In the genomic region with DNA sequence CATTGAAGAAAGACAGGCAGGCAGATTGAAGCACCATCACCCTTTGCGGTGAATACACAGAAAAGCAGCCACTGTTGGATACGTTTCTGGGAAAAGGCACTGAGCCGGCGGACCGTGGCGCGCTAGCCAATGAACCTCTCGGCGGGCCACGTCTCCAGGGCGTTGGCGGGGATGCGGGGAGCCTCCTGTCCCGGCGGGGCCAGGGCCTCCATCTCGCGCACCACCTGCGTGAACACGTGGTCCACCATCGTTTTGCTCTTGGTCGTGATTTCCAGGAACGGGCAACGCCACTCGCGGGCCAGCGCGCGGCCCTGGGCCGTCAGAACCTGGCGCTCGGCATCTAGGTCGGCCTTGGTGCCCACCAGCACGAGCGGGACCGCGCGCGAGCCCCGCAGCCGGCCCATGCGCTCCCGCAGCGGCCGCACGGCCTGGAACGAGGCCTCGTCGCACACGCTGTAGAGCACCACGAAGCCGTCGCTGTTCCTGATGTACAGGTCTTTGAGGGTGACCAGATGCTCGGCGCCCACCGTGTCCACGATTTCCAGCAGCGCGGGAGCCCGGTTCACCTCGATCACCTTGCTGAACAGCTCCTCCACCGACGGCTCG, we compare ENCODE assay signal across 8 mouse cellular contexts. TPM values are rescaled to one million over a fixed set of nuclear protein-coding genes. Genes with fewer than 3 reads are reported as not detected.
A peak's percentile ranks its signal among the peaks of the same experiment; 100 is the strongest.
DNase-seq lines count a peak whose midpoint lies in the region; ATAC-seq and TF ChIP-seq lines count a peak whose summit lies in the region.

No protein-coding gene starts in this region.

- no peak for DNase-seq in lung, adult 2 months
- no peak for DNase-seq in lung, postnatal 36 days
- DNase-seq in forebrain, embryonic 11.5 days (ENCODE audit: low spot score) = peak; percentile 68
- peak; percentile 58 for DNase-seq in limb, embryonic 11.5 days (ENCODE audit: low spot score)
- DNase-seq in spleen, adult 18-20 months = no peak
- DNase-seq in thymus, postnatal 0 days (ENCODE audit: low spot score) = no peak
- no peak for DNase-seq in left cerebral cortex, postnatal 25 days (ENCODE audit: low spot score in 2 of 2)

- WGBS in lung, adult 2 months = 3% methylated on average over 63 of the region's 63 CpGs
- 2% methylated on average over 63 of the region's 63 CpGs for WGBS in forebrain, embryonic 11.5 days
- WGBS in limb, embryonic 11.5 days = 1% methylated on average over 63 of the region's 63 CpGs
- WGBS in olfactory bulb, adult 2 months = 2% methylated on average over 63 of the region's 63 CpGs

- peak overlapping the region; percentile 0 for H3K4me3 ChIP-seq in lung, adult 2 months (replicated peaks; ENCODE audit: extremely low read depth, low read depth, low read length)
- H3K4me3 ChIP-seq in forebrain, embryonic 11.5 days (ENCODE audit: low read depth, low read length) = peak overlapping the region; percentile 43
- H3K4me3 ChIP-seq in limb, embryonic 11.5 days (ENCODE audit: low read depth, low read length) = peak overlapping the region; percentile 53
- peak overlapping the region; percentile 29 for H3K4me3 ChIP-seq in olfactory bulb, adult 2 months (ENCODE audit: insufficient read depth, low read depth, low read length)

- intact Hi-C loops in left cerebral cortex, postnatal 25 days (cut with DNase I) = no loop called here

- peak overlapping the region; percentile 72 for H3K4me2 ChIP-seq in forebrain, embryonic 11.5 days (ENCODE audit: low read depth, low read length, severe bottlenecking)
- H3K4me2 ChIP-seq in limb, embryonic 11.5 days (ENCODE audit: low read depth, severe bottlenecking) = peak overlapping the region; percentile 83

- H3K27ac ChIP-seq in forebrain, embryonic 11.5 days (ENCODE audit: low read depth, low read length) = no peak overlapping the region
- H3K27ac ChIP-seq in limb, embryonic 11.5 days (replicated peaks; ENCODE audit: low read depth, low read length) = no peak overlapping the region
- H3K27ac ChIP-seq in olfactory bulb, adult 2 months (ENCODE audit: insufficient read depth, low read depth, low read length) = no peak overlapping the region

- peak overlapping the region; percentile 40 for H3K9ac ChIP-seq in forebrain, embryonic 11.5 days (ENCODE audit: low read length)
- peak overlapping the region; percentile 63 for H3K9ac ChIP-seq in limb, embryonic 11.5 days (ENCODE audit: low read length)

- ATAC-seq in forebrain, embryonic 11.5 days (replicated peaks; ENCODE audit: low FRiP score) = peak; percentile 40; the same call in 1 of the 2 replicates
- ATAC-seq in limb, embryonic 11.5 days (ENCODE audit: insufficient number of reproducible peaks, low FRiP score, low TSS enrichment, low read depth) = no peak

- peaks cover 7% of the 10 kb centered on the region; the same call in 1 of the 2 replicates for H3K4me1 ChIP-seq in lung, adult 2 months (ENCODE audit: control insufficient read depth, insufficient read depth, low read length)
- H3K4me1 ChIP-seq in forebrain, embryonic 11.5 days (replicated peaks; ENCODE audit: control insufficient read depth, insufficient read depth, low read length) = peaks cover 11% of the 10 kb centered on the region
- H3K4me1 ChIP-seq in limb, embryonic 11.5 days (ENCODE audit: control insufficient read depth, insufficient read depth, low read length) = peaks cover 9% of the 10 kb centered on the region; the same call in 1 of the 2 replicates
- peaks cover 16% of the 10 kb centered on the region for H3K4me1 ChIP-seq in olfactory bulb, adult 2 months (ENCODE audit: control insufficient read depth, insufficient read depth, low read length)

- H3K36me3 ChIP-seq in forebrain, embryonic 11.5 days (ENCODE audit: control insufficient read depth, insufficient read depth, low read length) = no peaks in the 10 kb centered on the region
- no peaks in the 10 kb centered on the region for H3K36me3 ChIP-seq in limb, embryonic 11.5 days (ENCODE audit: control insufficient read depth, insufficient read depth, low read length)

- peaks cover 33% of the 10 kb centered on the region for H3K27me3 ChIP-seq in forebrain, embryonic 11.5 days (ENCODE audit: control insufficient read depth, insufficient read depth, low read length)
- H3K27me3 ChIP-seq in limb, embryonic 11.5 days (ENCODE audit: control insufficient read depth, insufficient read depth, low read length) = peaks cover 20% of the 10 kb centered on the region

- no peak for TF ChIP-seq CTCF in lung, adult 2 months (IDR thresholded peaks at IDR 0.05; ENCODE audit: insufficient read depth, low read length)
- TF ChIP-seq CTCF in olfactory bulb, adult 2 months (IDR thresholded peaks at IDR 0.05; ENCODE audit: insufficient read depth, low read depth, low read length) = no peak

- TF ChIP-seq POLR2A in lung, adult 2 months (IDR thresholded peaks at IDR 0.05; ENCODE audit: borderline replicate concordance, extremely low read depth, low read depth, low read length) = no peak
- no peak for TF ChIP-seq POLR2A in olfactory bulb, adult 2 months (IDR thresholded peaks at IDR 0.05; ENCODE audit: insufficient read depth, low read depth, low read length)

- no peaks in the 10 kb centered on the region for H3K9me3 ChIP-seq in forebrain, embryonic 11.5 days (ENCODE audit: control insufficient read depth, low read length)
- H3K9me3 ChIP-seq in limb, embryonic 11.5 days (ENCODE audit: control insufficient read depth, low read length) = no peaks in the 10 kb centered on the region

RNA-seq across cellular contexts. Expression of a gene that starts 0.5 kb away (rescaled TPM):
- polyA plus RNA-seq in lung, adult 2 months (2012; rRNA removed) = 0.12 and 0.31 TPM in 2 replicates
- polyA plus RNA-seq in forebrain, embryonic 11.5 days (2014; fragmentation: Nextera tagmentation; extraction: Ambion mirVana) = 4.7 and 5.0 TPM in 2 replicates
- 11.4 and 13.8 TPM in 2 replicates for polyA plus RNA-seq in limb, embryonic 11.5 days (2014; fragmentation: Nextera tagmentation; extraction: Ambion mirVana)
- polyA plus RNA-seq in olfactory bulb, adult 2 months (2012; ENCODE audit: insufficient read depth, insufficient read length, low replicate concordance, missing spikeins) = not detected in 2 replicates
- 20.6 and 21.1 TPM in 2 replicates for polyA plus RNA-seq in thymus, postnatal 0 days (2015; fragmentation: Nextera tagmentation; extraction: Ambion mirVana)
- total RNA-seq in left cerebral cortex, postnatal 25 days (2021) = 1 to 10 TPM; 3.2 to 4.5 TPM

RNA-seq across cellular contexts. Expression of a gene that starts 42.9 kb away (rescaled TPM):
- 31.7 and 43.6 TPM in 2 replicates for polyA plus RNA-seq in lung, adult 2 months (2012; rRNA removed)
- 1.5 and 2.0 TPM in 2 replicates for polyA plus RNA-seq in forebrain, embryonic 11.5 days (2014; fragmentation: Nextera tagmentation; extraction: Ambion mirVana)
- 3.1 and 5.5 TPM in 2 replicates for polyA plus RNA-seq in limb, embryonic 11.5 days (2014; fragmentation: Nextera tagmentation; extraction: Ambion mirVana)
- not detected in 2 replicates for polyA plus RNA-seq in olfactory bulb, adult 2 months (2012; ENCODE audit: insufficient read depth, insufficient read length, low replicate concordance, missing spikeins)
- polyA plus RNA-seq in thymus, postnatal 0 days (2015; fragmentation: Nextera tagmentation; extraction: Ambion mirVana) = 9.0 and 9.1 TPM in 2 replicates
- under 1 TPM; 0.53 to 0.66 TPM for total RNA-seq in left cerebral cortex, postnatal 25 days (2021)

RNA-seq across cellular contexts. Expression of a gene that starts 52.7 kb away (rescaled TPM):
- polyA plus RNA-seq in lung, adult 2 months (2012; rRNA removed) = 48.5 and 68.3 TPM in 2 replicates
- 673 and 736 TPM in 2 replicates for polyA plus RNA-seq in forebrain, embryonic 11.5 days (2014; fragmentation: Nextera tagmentation; extraction: Ambion mirVana)
- 666 and 690 TPM in 2 replicates for polyA plus RNA-seq in limb, embryonic 11.5 days (2014; fragmentation: Nextera tagmentation; extraction: Ambion mirVana)
- polyA plus RNA-seq in olfactory bulb, adult 2 months (2012; ENCODE audit: insufficient read depth, insufficient read length, low replicate concordance, missing spikeins) = 214 TPM in 1 of 2 replicates, not detected in the other
- polyA plus RNA-seq in thymus, postnatal 0 days (2015; fragmentation: Nextera tagmentation; extraction: Ambion mirVana) = 660 and 662 TPM in 2 replicates
- total RNA-seq in left cerebral cortex, postnatal 25 days (2021) = 100 to 1,000 TPM; 243 to 251 TPM

Comparison
In these comparisons a context has a peak if more than half of its experiments do, and no peak if none do; other contexts are left out.
1. DNase-seq: peak in forebrain, embryonic 11.5 days (single experiment) and limb, embryonic 11.5 days (single experiment); none in lung, adult 2 months (single experiment), lung, postnatal 36 days (single experiment), spleen, adult 18-20 months (0 of 2), thymus, postnatal 0 days (single experiment) and left cerebral cortex, postnatal 25 days (0 of 2).
2. H3K4me3 ChIP-seq: peak in every context shown above with its lines; median percentile 53 in limb, embryonic 11.5 days; 43 in forebrain, embryonic 11.5 days; 29 in olfactory bulb, adult 2 months; 0 in lung, adult 2 months.